Mouse (Mus musculus) 3T3-L1 (cell line): Measurements from ENCODE around the gene Hoxb2.

Experiments
- DNase-seq: peaks from one replicate; pipeline ENCODE4 v3.0.0-alpha.2; 2015; ENCODE audit warnings: low read depth, low spot score

Hoxb2 gene

DNA sequence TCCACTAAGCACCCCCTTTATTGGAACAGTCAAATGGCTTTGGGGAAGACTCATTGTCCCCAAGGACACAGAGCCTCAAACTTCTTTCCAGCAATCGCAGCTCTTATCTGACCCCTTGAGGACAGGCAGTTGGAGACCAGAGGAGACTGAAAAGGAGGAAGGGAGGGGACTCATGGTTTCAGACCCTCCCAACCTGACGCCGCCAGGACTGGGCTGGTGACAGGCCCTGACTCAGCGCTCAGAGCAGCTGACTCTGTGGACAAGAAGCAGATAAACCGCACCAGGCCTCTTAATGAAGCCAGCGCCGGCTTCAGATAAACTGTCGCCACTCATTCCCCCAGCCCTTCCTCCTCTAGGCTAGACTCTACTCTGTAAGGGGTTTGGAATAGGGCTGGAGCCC is 49.6 kb downstream of the Hoxb2 start:
- DNase-seq: no peak
